Mouse (Mus musculus) lung, postnatal 0 days (tissue): ENCODE measurements around the gene Zfp644.

ENCODE experiments used
- CTCF ChIP-seq: IDR thresholded peaks from 2 replicates; pipeline ENCODE4 v1.5.1; 2016; ENCODE audit warnings: antibody characterized with exemption, mild to moderate bottlenecking
- EP300 ChIP-seq: IDR thresholded peaks from 2 replicates; pipeline ENCODE4 v1.6.1; 2016; ENCODE audit warnings: antibody characterized with exemption, mild to moderate bottlenecking, control low read depth

DNA sequence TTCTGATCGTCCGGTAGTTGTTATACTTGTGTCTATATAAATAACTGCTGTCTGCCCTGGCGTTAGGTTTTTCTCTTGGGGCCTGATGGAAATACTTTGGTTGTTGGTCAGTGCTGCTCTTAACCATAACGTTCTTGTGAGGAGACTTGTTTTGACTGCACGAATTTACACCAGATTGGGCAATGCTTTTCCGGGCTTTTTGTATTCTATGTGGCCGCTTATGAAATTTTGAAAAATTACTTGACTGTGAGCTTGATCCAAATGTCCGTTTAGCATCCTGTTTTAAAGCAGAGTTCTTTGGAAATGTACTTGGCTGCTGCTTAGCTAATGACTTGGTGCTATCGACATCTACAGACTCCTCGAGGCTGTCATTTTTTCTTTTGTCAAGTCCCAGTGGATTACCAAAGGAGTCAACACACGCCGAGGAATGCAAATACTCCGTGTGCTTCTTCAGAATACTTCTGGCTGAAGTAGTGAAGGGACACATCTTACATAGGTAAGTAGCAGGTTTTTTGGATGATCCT, 60.6 kb downstream of the Zfp644 start:
- TF ChIP-seq CTCF = no peak
- no peak for TF ChIP-seq EP300
